Mouse (Mus musculus): ENCODE results near the gene Akap1.

DNA sequence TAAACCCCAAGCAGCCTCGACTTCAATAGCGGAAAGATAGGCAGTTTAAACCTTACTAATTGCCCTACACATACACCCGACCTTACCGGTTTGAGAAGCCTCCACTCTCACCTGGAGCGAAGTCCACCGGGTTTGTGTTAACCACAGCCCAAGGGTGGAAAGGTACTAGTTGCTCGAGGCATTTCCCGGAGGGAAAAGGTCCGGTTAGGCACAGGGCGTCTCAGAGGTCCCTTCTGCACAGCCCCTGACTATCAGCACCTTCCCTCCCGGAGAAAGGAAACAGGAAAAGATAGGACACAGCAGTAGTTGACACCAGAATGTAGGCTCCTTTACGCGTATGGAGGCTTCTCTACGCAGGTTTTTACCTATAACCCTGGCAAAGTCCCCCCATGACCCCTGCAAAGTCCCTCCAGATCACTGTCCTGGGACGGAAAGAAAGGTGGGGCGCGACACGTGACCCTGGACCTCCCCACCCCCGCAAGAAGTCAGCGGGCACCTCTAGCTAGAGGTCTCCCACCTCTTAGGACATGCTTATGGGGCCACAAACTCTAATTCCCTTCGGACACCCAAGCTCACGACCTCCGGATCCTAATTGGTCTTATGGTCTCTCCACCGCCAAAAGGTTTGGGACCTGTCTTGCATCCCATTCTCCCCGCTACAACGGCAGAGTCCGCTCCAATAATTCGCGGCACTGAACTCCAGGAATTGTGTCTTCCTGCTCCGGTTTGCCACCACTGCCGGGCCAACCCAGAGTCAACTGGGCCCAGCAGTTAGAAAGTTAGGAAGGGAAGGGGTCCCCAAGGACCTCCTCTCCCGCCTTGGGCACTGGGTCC is 1.1 kb downstream of the Akap1 start:
- TF ChIP-seq E2F4 (IDR thresholded peaks at IDR 0.05; ENCODE audit: insufficient read depth) (no peak), POLR2A (IDR thresholded peaks at IDR 0.05; ENCODE audit: insufficient read length, low read depth) (no peak), POLR2AphosphoS2 (IDR thresholded peaks at IDR 0.05; ENCODE audit: insufficient read length, low read depth) (no peak), CEBPB (IDR thresholded peaks at IDR 0.05; ENCODE audit: insufficient read depth, poor library complexity, severe bottlenecking) (no peak), MAX (IDR thresholded peaks at IDR 0.05; ENCODE audit: low read depth) (no peak), TCF12 (IDR thresholded peaks at IDR 0.05; ENCODE audit: insufficient read depth, poor library complexity, severe bottlenecking) (no peak), USF1 (IDR thresholded peaks at IDR 0.05; ENCODE audit: low read depth) (peak; percentile 85)

Measured in myocyte (in vitro differentiated cells).